In the genomic region with DNA sequence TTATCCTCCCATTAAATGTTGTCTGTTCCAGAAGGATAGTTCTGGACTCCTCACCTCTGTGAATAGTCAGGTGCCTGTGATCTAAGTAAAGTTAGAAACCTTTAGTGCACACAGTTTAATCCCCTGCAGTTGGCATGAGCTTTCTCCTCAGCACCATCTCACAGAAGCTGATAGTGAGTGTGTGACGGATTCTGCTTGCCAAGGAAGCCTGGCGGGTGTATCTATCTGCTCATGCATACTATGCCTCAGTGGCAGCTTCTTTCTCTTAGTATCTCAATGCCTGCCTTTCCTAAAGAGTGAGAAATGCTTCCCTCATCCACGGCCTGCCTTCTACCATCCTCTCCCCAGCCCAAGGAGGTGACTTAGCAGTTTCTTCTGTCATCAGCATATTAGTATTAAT, we compare ENCODE assay signal across 18 mouse cellular contexts.
"Had no signal": no experiment of that assay in that cellular context is flagged by ENCODE, and none has a peak within 500 bp of the region (broad histone marks: within the 10 kb centered on the region; RNA-seq: fewer than 3 reads in every experiment).

No protein-coding gene starts in this region.

- H3K4me1 ChIP-seq: midbrain, embryonic 10.5 days; midbrain, embryonic 13.5 days; neural tube, embryonic 13.5 days; neural tube, embryonic 15.5 days had no signal

- H3K36me3 ChIP-seq: midbrain, embryonic 10.5 days; midbrain, embryonic 13.5 days; neural tube, embryonic 13.5 days; neural tube, embryonic 15.5 days had no signal

- H3K4me2 ChIP-seq: lung, embryonic 14.5 days; midbrain, embryonic 13.5 days; neural tube, embryonic 13.5 days; neural tube, embryonic 15.5 days had no signal

- H3K9me3 ChIP-seq: midbrain, embryonic 10.5 days; midbrain, embryonic 13.5 days; neural tube, embryonic 13.5 days; neural tube, embryonic 15.5 days had no signal

- ATAC-seq: midbrain, embryonic 13.5 days; midbrain, embryonic 16.5 days had no signal

- H3K4me3 ChIP-seq: midbrain, embryonic 10.5 days; midbrain, embryonic 13.5 days; myocyte; neural tube, embryonic 13.5 days; neural tube, embryonic 15.5 days had no signal

- DNase-seq: lung, adult 18-20 months; lung, embryonic 14.5 days; lung, postnatal 10 days; lung, postnatal 4 days; retina, postnatal 1 day; right cerebral cortex, adult 18-20 months; right cerebral cortex, postnatal 25 days; right cerebral cortex, postnatal 4 days; spleen, adult 18-20 months; thymus, adult 18-20 months; thymus, postnatal 14 days; thymus, postnatal 36 days had no signal

- H3K27me3 ChIP-seq: midbrain, embryonic 13.5 days; neural tube, embryonic 13.5 days; neural tube, embryonic 15.5 days had no signal

- H3K9ac ChIP-seq: lung, embryonic 14.5 days; midbrain, embryonic 13.5 days; neural tube, embryonic 13.5 days; neural tube, embryonic 15.5 days had no signal

- H3K27ac ChIP-seq: midbrain, embryonic 10.5 days; midbrain, embryonic 13.5 days; neural tube, embryonic 13.5 days; neural tube, embryonic 15.5 days had no signal
